Mouse (Mus musculus) erythroid progenitor cell, adult 5-6 weeks (primary cell): ENCODE measurements around the gene Gm49027. TPM values are rescaled to one million over a fixed set of nuclear protein-coding genes. Genes with fewer than 3 reads are reported as not detected.

Experiments
- ATAC-seq: replicated peaks from 2 replicates; pipeline ENCODE4 v1.8.0; 2016; ENCODE audit warnings: moderate number of reproducible peaks, mild to moderate bottlenecking, moderate TSS enrichment, inconsistent platforms; ENCODE audit not compliant: poor library complexity, low FRiP score, severe bottlenecking
- total RNA-seq, 2 experiments: library from RNA; stranded (forward) in 1 of 2; stranded (reverse) in 1 of 2; fragments of 150-400 nt in 1 of 2; fragments of 186-747, 209-891 nt in 1 of 2; gene quantifications; 2 replicates each; pipeline versions ENCODE4 v1.2.3 to v1.2.4; 2015 to 2017; ENCODE audit warnings: low replicate concordance in 2 of 2

Gm49027 gene
- total RNA-seq, 2 experiments from 2014 or later: not detected

GRCm38 (mm10) chr5:123507936-123508723 is 17.2 kb downstream of the Gm49027 start:
- peak; percentile 81 for ATAC-seq

- ATAC-seq: no peak
Observed at GRCm38 (mm10) chr5:123501973-123502372, 23.3 kb downstream of the Gm49027 start.

- no peak for ATAC-seq
Observed at GRCm38 (mm10) chr5:123499717-123500116, 25.6 kb downstream of the Gm49027 start.

- ATAC-seq: no peak
Observed at GRCm38 (mm10) chr5:123489935-123490334, 35.4 kb downstream of the Gm49027 start.

- no peak for ATAC-seq
Observed at GRCm38 (mm10) chr5:123489112-123489785, 36.0 kb downstream of the Gm49027 start, which contains the start of the genes Lrrc43 and Il31. Lrrc43 (plus strand) TSS chr5:123489305. Il31 (minus strand) TSS chr5:123489489.

GRCm38 (mm10) chr5:123487659-123488395 is 37.5 kb downstream of the Gm49027 start:
- ATAC-seq: no peak

GRCm38 (mm10) chr5:123473817-123474216 is 51.5 kb downstream of the Gm49027 start:
- ATAC-seq: no peak

- ATAC-seq: no peak
Observed at GRCm38 (mm10) chr5:123470784-123471400, 54.4 kb downstream of the Gm49027 start.

- no peak for ATAC-seq
Observed at GRCm38 (mm10) chr5:123464638-123465037, 60.6 kb downstream of the Gm49027 start.

Other genes starting within 250 kb of the Gm49027 start
- 15.1 and 18.0 TPM in 2 replicates for gene Bcl7a, start 181.7 kb downstream of the Gm49027 start, total RNA-seq (2015; ENCODE audit: low replicate concordance)
- 8.7 and 11.3 TPM in 2 replicates for gene Bcl7a, start 181.7 kb downstream of the Gm49027 start, total RNA-seq (2017; ENCODE audit: low replicate concordance)
- gene Mlxip, start 130.7 kb downstream of the Gm49027 start, total RNA-seq (2015; ENCODE audit: low replicate concordance): 11.3 and 13.3 TPM in 2 replicates
- gene Mlxip, start 130.7 kb downstream of the Gm49027 start, total RNA-seq (2017; ENCODE audit: low replicate concordance): 2.0 and 2.8 TPM in 2 replicates
- not detected in 2 replicates for gene Lrrc43, start 36.2 kb downstream of the Gm49027 start, total RNA-seq (2015; ENCODE audit: low replicate concordance)
- not detected in 2 replicates for gene Lrrc43, start 36.2 kb downstream of the Gm49027 start, total RNA-seq (2017; ENCODE audit: low replicate concordance)
- gene Il31, start 36.0 kb downstream of the Gm49027 start, total RNA-seq (2015; ENCODE audit: low replicate concordance): not detected in 2 replicates
- gene Il31, start 36.0 kb downstream of the Gm49027 start, total RNA-seq (2017; ENCODE audit: low replicate concordance): not detected in 2 replicates
- not detected in 2 replicates for gene B3gnt4, start 15.0 kb downstream of the Gm49027 start, total RNA-seq (2015; ENCODE audit: low replicate concordance)
- gene B3gnt4, start 15.0 kb downstream of the Gm49027 start, total RNA-seq (2017; ENCODE audit: low replicate concordance): not detected in 2 replicates
- 13.0 and 28.8 TPM in 2 replicates for gene Diablo, start 1.3 kb downstream of the Gm49027 start, total RNA-seq (2015; ENCODE audit: low replicate concordance)
- gene Diablo, start 1.3 kb downstream of the Gm49027 start, total RNA-seq (2017; ENCODE audit: low replicate concordance): 27.0 and 49.5 TPM in 2 replicates
- gene Vps33a, start 47.5 kb upstream of the Gm49027 start, total RNA-seq (2015; ENCODE audit: low replicate concordance): 9.4 and 10.9 TPM in 2 replicates
- gene Vps33a, start 47.5 kb upstream of the Gm49027 start, total RNA-seq (2017; ENCODE audit: low replicate concordance): 8.2 and 9.4 TPM in 2 replicates
- 19.5 and 28.1 TPM in 2 replicates for gene Clip1, start 159.1 kb upstream of the Gm49027 start, total RNA-seq (2015; ENCODE audit: low replicate concordance)
- gene Clip1, start 159.1 kb upstream of the Gm49027 start, total RNA-seq (2017; ENCODE audit: low replicate concordance): 15.1 and 21.3 TPM in 2 replicates
- 68.8 and 69.6 TPM in 2 replicates for gene Zcchc8, start 195.6 kb upstream of the Gm49027 start, total RNA-seq (2015; ENCODE audit: low replicate concordance)
- 120 and 155 TPM in 2 replicates for gene Zcchc8, start 195.6 kb upstream of the Gm49027 start, total RNA-seq (2017; ENCODE audit: low replicate concordance)
- 112 and 156 TPM in 2 replicates for gene Rsrc2, start 223.9 kb upstream of the Gm49027 start, total RNA-seq (2015; ENCODE audit: low replicate concordance)
- 185 and 272 TPM in 2 replicates for gene Rsrc2, start 223.9 kb upstream of the Gm49027 start, total RNA-seq (2017; ENCODE audit: low replicate concordance)
- gene Kntc1, start 224.2 kb upstream of the Gm49027 start, total RNA-seq (2015; ENCODE audit: low replicate concordance): 152 and 208 TPM in 2 replicates
- 122 and 174 TPM in 2 replicates for gene Kntc1, start 224.2 kb upstream of the Gm49027 start, total RNA-seq (2017; ENCODE audit: low replicate concordance)